Mouse (Mus musculus): ENCODE data around the gene Fars2. TPM values are rescaled to one million over a fixed set of nuclear protein-coding genes. Genes with fewer than 3 reads are reported as not detected.
"Not testable (repeated sequence)": the region's sequence is repeated elsewhere in the genome, so short reads cannot be mapped to it uniquely, and the experiment has no call there.

Gene Fars2
- polyA plus RNA-seq, 1 experiment: 48.3 TPM

DNA sequence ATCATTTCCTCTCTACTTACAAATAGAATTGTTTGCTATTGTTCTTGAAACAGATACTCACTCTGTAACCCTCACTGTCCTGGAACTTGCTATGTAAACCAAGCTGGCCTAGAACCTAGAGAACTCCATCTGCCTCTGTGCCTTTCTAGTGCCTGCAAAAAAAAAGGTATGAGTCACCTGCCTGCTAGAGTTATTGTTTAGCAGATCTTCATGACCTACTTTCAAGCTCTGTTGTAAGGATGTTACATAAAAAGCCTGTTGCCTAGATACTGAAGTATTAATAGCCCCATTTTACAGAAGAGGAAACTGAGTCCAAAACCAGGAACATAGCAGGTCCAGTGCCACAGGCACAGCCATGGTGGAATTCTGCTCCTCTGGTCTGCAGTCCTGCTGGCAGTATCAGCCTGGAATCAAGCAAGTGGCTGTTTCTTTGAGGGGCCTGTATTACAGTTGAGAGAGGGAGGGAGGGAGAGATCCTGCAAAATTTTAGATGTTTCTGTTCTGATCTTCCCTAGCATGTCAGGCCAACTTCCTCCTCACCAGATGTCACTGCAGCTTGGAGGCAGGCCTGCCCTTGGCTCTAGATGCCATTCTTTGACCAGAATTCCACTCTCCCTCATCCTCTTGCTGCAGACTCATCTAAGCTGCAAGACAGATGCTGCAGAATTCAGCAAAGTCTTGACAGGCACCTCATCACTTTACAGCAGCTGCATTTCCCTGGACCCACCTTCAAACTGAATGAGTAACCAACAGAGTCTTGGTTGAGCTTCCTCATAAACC, 250.7 kb downstream of the Fars2 start:
- DNase-seq (ENCODE audit: low read depth): no peak

DNA sequence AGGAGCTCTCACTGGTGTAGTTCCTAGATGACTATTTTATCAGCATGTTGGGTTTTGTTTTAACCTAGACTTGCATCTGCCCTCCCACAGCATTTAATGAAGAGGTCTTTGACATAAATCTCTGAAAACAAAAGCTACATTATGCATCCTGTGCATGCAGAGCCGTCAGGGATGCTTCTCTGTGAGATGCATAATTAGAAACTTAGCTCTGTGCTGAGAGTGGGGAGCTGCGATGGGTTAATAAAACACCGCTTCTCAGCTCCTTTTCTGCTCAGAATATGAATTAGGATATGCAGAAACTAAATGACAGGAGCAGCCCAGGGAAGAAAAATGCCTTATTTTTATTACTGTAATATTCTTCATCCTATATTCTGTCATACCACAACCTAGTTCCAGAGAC, 251.6 kb downstream of the Fars2 start:
- no peak for DNase-seq (ENCODE audit: low read depth)

DNA sequence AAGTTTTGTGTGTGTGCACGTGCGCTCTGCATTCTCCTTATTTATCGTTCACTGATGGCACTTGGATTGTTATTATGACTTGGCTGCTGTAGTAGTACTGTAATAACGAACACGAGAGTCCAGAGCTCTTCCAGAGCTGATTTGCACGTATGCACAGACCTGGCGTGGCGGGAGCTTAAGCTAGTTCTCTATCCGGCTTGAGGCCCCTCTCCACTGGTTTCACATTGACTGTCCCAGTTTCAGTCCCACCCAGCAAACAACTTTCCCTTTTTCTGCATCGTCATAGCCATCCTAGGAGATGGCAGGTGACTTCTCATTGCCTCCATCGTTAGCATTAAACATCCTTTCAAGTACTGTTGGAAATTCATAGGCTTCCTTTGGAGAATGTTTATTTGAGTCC, 252.2 kb downstream of the Fars2 start:
- DNase-seq (ENCODE audit: low read depth): no peak

DNA sequence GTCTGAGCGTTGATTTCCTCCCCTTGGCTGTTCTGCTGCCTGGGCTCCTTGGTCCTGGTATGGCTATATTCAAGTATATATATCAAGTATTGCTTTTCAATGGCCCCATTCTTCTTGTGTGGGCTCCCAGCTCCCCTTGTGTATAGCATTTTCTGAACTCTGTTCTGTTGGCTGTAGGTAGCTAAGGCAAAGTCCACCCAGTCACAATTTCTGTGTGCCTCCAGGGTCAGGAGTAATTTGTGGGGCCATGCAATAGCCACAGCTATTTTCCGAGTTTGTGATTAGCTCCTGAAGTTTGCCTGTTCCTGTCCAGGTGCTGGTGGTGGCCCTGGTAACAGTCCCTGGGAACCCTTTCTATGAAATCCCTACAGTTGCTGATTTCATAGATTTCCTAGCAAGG, 266.0 kb downstream of the Fars2 start:
- DNase-seq (ENCODE audit: low read depth): no peak

DNA sequence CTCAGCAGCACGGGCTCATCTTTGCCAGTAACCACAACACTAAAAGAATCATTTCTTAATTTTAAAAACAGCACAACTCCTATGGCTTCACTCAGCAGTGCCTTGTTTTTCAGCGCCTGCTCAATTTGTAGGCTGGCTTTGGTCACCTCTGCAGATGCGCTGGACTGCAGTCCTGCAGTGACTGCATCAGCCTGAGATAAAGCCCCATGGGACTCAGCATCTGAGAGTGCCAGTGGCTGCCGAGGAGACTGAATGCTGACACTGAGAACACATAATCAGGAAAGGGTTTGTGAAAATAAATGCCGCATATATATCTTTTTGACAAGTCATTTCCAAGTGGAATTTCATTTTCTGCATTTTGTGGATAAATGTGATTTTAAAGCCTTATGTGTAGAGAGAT, 268.9 kb downstream of the Fars2 start:
- no peak for DNase-seq (ENCODE audit: low read depth)

DNA sequence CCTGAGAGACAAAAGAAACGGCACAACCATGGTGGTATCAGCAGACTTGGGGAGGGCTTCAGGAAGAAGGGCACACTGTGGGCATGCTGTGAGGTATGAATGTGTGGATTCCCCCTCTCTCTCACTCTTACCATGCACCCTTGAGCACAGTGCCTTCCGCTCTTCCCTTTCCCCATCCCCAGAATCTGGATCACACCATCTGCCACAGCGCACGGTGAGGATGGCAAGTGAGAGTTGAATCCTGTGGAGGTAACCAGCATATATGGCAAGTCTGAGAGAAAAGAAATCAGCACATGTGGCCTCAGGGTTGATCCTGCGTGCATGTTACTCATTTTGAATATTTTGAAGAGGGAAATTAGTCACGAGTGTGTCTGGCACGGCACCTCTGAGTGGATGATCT, 274.7 kb downstream of the Fars2 start:
- DNase-seq (ENCODE audit: low read depth): no peak

DNA sequence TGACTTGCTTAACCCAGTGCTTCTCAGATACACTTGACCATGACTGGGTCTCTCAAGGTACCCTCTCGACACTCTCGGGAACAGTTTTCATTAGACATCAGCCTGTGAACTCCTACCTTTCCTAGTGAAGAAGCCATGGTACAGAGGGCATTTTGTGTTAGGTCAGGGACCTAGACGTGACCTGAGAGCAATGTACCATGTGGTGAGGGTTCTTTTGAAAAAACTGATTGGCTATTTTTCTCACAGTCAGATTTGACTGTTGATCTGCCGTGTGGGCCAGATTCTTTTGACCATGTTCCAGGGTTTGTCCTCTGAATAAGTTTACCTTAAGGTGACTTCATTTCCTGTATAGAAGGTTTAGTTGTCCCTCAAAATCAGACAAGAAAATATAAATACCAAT, 275.5 kb downstream of the Fars2 start:
- no peak for DNase-seq (ENCODE audit: low read depth)

DNA sequence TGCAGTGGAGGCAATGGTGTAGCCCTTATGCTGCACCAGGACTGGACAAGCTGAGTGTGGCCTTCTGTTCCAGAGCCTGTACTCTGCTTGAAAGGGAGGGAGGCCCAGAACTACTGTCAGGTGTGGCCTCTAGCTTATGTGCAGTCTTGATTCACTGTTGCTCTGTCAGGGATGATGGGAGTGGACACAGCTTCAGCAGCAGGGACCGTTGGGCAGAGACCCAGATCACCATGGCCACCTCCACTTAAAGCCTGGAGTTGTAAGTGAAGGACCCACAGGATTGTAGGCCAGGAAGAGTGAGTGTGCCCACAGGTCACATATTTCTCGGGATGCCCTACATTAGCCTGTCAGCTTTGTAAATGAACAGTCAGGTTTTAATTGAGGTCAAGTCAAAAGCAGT, 283.8 kb downstream of the Fars2 start:
- DNase-seq (ENCODE audit: low read depth): no peak

DNA sequence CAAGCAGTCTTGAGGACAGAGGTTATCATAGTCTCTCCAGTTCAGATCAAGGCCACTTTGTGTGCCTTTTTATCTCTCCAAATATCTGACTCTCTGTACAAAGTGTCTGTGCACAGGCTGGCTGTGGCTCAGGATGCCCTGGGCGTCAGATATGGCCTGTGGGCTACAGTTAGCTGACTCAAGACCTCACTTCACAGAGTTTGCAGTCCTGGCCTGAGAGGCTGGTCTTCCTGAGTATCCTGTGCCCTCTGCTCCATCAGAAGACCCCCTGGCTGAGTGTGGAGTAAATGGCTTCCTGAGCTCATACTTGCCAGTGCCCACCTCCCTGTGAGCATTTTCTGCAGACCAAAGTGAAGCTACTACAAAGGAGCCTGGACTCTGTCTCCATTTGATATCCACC, 296.1 kb downstream of the Fars2 start:
- no peak for DNase-seq (ENCODE audit: low read depth)

DNA sequence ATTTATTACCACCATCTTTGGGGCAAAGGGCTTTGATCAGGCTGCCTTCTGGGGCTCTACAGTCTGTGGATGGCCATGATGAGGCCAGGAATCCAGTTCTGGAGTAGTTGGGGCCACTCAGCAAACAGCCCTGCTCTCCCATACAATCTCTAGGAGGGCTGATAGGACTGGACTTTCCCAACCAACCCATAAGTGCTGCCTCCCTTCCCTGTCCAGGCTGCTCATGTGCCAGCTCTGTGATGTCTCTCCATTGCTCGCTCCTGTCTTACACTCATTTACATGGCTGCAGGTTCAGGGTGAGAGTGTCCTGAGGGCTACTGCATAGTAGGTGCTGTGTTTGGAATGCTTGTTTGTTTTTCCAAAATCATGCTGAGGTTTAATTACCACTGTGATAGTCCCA, 298.0 kb downstream of the Fars2 start:
- DNase-seq (ENCODE audit: low read depth): no peak

DNA sequence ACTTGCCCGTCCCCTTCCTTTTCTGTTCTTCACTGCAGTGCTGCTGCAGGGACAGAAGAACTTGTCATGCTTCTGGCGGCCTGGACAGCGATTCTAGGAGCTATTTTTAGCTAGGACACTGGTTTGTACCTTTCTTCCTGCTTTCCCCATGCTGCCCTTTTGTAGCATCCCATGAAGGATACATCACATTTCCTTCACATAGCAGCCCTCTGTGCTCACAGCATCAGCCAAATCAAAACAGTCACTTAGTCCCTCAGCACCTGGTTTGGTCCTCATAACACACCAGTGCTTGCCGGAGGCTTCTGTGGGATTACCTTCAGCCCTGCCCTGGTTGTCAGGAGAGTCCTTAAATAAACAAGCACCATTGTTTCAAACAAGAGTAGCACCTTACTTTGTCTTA, 299.3 kb downstream of the Fars2 start:
- DNase-seq (ENCODE audit: low read depth): no peak

DNA sequence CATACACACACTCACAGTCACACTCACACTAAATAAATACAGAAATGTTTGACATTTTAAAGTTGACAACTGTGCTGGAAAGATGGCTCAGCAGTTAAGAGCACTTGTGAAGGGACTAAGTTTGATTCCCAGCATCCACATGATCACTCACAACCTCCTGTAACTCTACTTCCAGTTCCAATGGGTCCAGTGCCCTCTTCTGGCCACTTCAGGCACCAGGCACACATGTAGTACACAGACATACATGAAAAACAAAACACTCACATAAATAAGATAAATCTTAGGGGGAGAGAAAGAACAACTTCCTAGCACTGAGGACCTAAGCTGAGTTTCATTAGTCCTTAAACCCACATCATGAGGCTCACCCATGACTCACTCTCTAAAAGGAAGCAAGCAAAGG, 302.1 kb downstream of the Fars2 start:
- no peak for DNase-seq (ENCODE audit: low read depth)

DNA sequence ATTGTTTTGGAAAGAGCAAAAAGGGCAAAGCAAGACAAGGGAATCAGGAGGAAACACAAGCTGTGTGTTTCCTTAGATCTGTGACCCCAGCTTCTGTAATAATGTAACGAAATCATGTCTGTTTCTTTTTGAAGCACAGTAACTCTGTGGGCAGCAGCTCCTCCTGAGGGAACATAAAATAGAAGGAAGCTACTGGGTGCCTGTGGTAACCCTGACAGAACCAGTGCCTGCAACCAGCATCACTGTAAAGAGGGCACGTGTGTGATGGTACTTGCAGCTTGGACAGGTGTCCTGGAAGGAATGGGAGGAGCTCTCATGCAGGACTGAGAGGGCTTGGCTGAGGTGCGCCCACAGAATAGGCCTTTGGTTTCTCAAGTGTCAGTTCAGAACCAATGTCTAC, 305.2 kb downstream of the Fars2 start:
- DNase-seq (ENCODE audit: low read depth): no peak

DNA sequence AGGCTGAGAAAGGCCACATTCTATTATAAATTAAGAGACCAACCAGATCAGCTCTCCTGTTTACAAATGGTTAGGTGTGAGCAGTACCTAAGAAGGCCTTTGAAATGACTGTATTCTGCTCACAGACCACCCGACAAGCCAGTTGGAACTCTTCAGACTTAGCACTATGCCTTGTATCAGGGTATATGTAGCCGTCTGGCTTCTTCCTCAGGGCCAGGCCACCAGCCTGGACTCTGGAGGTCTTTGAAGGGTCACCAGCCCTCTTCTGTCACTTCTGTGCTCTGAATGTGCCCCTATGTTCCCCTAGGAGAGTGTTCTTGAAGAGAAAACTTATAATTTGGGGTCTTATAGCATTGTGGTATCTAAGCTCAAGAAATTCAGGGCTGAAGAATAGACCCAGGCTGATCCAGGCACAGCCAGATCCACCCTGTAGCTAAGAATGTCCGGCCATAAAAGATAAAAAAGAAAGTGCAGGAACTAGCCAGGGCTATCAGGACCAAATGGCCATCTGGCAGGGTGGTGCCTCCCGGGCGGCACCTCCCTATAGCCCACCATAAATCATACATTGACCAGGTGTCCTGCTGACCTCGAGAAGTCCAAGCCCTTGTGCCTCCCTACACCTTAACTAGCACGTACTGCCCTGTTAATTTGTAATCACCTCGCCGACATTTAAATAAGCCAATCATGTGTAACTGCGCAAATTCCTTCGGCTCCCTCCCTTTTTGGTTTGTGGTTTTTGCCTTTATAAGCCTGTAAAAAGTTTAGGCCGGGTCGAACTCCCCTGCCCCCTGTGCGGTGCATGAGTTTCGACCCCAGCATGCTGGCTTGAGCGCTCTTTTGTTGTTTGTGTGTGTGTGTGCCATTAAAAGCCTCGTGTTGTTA, 308.9 kb downstream of the Fars2 start:
- DNase-seq (ENCODE audit: low read depth): not testable (repeated sequence)

DNA sequence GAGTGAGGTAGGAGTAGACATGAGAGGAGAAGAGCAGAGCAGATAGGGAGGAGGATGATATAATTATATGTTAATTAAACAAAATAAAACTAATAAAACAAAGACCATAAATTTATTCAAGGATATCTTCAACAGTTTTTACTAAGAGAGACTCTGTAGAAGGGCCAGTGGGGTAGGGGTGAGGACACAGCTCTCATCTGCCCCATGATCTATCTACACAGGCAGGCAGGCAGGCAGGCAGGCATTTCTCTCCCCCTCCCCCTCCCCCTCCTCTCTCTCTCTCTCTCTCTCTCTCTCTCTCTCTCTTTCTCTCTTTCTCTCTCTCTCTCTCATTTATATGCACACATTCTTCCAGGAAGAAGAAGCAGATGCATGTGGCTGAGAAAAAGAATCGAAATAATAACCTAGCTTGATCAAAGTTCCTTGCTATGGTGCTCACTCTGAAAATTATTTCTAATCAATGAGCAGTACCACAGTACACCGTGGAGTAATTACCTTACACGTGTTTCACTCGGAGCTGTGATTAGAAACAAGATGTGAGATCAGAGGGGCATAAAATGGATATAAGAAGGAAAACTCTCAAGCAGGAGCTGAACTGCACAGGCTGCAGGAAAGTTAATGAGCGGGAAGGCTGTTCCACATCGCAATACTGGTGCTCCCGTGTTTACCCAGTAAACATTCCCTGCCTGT, 312.4 kb downstream of the Fars2 start:
- DNase-seq (ENCODE audit: low read depth): no peak

DNA sequence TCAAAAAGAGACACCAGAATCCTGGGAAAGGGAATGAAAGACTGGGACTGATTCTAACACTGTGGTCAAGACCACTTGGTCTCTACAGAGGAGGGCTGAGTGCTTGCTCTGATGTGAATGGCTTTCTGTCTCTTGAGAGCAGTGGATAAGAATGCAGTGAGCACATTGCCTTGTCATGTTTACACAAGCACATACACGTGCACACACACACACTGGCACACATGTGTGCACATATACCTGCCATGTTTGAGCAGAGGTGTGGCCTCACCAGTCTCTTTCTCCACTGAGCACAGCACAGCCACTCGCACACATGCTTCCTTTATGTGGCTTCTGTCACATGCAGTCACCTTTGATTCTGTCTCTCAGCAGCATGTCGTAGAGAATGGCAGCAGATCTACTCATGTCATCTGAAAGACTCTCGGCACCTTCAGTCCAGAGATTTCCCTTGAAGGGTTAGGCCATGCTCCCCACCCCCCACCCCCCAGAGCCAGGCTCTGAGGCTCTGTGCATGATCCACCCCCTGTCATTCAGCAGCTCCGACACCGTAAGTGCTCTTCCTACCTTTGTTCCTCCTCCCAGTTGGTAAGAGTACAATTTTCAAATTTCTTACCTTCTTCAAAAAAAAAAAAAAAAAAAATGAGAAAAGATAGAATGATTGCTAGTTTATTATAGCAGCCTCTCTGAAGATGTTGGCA, 313.4 kb downstream of the Fars2 start:
- no peak for DNase-seq (ENCODE audit: low read depth)

DNA sequence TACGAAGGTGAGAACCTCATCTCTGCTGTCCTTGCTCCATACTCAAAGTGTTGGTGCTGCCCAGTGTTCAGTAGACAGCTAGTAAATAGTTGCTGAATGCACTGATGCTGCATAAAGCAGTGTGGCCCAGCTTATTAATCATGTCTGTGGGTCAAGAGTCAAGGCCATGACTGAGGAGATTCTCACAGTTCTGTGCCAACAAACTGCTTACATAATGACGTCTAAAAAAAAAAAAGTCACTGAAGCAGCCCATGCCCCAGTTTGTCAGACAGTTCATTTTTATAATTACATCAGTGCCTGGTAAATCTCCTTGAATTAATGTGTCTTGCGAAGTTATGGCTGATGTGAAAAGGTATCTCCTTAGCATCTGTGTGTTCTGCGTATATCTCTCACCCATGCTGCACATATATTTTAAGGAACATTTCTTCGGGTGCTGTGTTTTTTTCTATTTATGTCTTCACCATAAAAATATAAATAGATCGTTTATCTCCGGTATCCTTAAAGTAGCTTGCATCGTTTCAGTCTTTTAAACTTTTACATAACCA, 314.8 kb downstream of the Fars2 start:
- DNase-seq (ENCODE audit: low read depth): no peak

DNA sequence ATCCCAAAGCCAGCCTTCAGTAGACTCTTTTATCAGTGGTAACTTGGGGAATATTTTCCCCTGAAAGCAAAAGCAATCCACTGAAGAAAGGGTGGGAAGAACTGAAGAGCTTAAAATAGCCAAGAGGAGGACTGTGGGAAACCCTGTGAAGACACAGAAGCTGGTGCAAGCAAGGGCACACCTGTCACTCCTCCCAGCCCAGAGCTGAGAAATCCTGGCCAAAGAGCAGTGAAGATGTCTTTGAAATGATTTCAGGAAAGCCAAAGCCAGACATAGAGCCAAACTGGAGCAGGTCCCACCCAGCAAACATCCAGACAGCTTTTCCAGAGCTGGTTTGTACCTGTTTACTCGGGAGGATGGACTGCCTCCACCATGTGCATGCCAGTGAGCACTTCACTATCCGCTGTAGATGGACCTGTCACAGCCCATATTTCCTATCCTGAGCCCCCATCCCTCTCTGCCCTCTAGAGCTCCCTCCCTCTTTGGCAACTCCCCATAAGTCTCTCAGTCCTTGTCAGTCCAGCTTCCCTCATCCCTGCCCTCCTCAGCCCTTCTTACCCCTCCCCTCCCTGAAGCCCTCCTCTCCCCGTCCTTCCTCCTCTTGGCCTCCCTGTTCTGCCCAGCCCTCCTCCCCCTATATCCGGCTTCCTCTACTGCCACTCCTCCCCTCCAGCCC, 327.7 kb downstream of the Fars2 start:
- DNase-seq (ENCODE audit: low read depth): no peak

DNA sequence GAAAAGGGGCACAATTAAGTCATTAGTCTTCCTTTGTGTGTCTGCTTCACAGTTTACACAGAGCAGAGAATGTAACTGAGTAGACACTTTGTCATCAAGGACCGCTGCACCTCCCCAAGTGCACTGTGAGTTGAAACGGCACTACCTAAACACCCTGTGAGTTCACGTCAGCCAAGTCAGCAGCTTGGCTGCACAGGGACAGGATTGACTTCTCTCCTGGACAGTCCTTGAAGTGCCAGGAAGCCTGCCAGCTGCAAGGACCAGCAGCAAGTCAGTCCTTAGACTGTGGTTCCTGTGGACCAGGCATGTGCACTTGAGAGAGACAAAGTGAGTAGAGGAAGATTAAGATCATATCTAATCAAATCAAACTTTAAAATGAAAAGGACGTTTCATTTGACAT, 330.7 kb downstream of the Fars2 start:
- no peak for DNase-seq (ENCODE audit: low read depth)

DNA sequence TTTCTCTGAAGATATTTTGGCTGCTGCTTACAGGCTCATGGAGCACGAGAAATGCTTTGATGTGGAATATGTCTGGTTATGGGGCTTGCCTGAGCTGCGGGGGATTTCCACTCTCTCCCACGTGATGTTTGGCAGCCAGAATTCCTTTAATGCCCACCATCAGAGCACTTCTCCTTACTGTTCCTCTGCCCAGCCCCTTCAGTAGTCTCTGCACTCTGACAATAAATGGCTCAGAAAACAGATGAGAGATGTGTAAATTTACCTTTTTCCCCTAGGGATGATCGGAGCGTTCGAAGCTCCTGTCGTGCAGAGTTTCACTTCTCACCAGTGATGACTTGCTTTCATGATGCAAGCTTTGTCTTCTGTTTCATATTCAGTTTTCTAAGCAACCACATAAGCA, 331.4 kb downstream of the Fars2 start:
- no peak for DNase-seq (ENCODE audit: low read depth)

DNA sequence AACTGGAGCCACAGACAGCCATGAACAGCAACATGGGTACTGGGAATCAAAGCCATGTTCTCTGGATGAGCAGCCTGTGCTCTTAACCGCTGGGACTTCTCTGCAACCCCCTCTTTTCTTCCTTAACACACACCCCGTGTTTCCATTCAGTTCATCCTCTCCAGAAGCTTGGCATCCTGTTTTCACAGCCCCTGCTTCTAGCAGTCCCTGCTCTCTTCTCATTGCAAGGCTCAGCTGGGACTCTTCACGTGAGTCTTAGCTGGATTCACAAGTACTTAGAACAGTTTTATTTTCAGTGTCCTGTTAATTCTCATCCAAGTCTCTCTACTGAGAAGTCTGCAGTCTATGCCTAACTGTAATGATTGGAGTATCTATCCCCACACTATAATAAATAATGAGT, 334.2 kb downstream of the Fars2 start:
- no peak for DNase-seq (ENCODE audit: low read depth)
